Comparison of ENCODE assay signal across 18 mouse cellular contexts in the genomic region with DNA sequence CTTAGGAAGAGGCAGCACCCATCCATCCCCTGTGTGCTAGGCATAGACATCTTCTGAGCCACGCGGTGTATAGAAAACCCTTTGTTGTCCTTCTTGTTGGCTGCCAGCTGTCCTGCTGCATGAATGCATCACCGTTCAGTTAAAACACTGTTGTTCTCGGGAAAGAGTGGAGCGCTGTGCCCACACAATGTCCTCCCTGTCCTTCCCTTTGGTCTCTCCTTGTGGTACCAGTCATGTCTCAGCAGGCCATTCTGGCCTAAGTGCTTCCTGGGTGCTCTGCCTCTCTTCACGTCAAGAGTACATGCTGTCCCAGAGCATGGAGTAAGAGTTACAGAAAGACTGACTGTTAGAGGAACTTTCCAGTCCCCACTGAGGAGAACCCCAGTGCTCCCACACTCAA. TPM values are rescaled to one million over a fixed set of nuclear protein-coding genes. Genes with fewer than 3 reads are reported as not detected.
DNase-seq lines count a peak whose midpoint lies in the region; ATAC-seq and TF ChIP-seq lines count a peak whose summit lies in the region.
"Had no signal": no experiment of that assay in that cellular context is flagged by ENCODE, and none has a peak within 500 bp of the region (broad histone marks: within the 10 kb centered on the region; RNA-seq: fewer than 3 reads in every experiment).

No protein-coding gene starts in this region.

- H3K9ac ChIP-seq in heart, embryonic 12.5 days = no peak overlapping the region
- H3K9ac ChIP-seq in lung, postnatal 0 days (replicated peaks; ENCODE audit: low read depth) = no peak overlapping the region
- H3K9ac ChIP-seq: embryonic facial prominence, embryonic 13.5 days; neural tube, embryonic 15.5 days had no signal

- H3K4me3 ChIP-seq in heart, embryonic 12.5 days = no peak overlapping the region
- no peak overlapping the region for H3K4me3 ChIP-seq in lung, postnatal 0 days (ENCODE audit: low read depth, low read length)
- no peak overlapping the region for H3K4me3 ChIP-seq in cortical plate, adult 2 months (ENCODE audit: insufficient read depth, low read length)
- H3K4me3 ChIP-seq: embryonic facial prominence, embryonic 13.5 days; gastrocnemius, adult 2 months; neural tube, embryonic 15.5 days had no signal

- TF ChIP-seq CTCF in lung, postnatal 0 days (IDR thresholded peaks at IDR 0.05) = no peak
- no peak for TF ChIP-seq CTCF in cortical plate, adult 2 months (IDR thresholded peaks at IDR 0.05; ENCODE audit: extremely low read depth, insufficient read depth, low read length)

- TF ChIP-seq POLR2A in cortical plate, adult 2 months (IDR thresholded peaks at IDR 0.05; ENCODE audit: extremely low read depth, insufficient read depth, low read length) = 0 out of 2 replicates have a peak, but pooled peaks have one; percentile 20

- peak; percentile 31 for DNase-seq in heart, adult 11 months
- DNase-seq in lung, postnatal 0 days (ENCODE audit: low spot score) = no peak
- DNase-seq in lung, postnatal 4 days = no peak
- peak; percentile 83 for DNase-seq in layer of hippocampus, adult 9-11 months
- DNase-seq in cerebellum, adult 9-10 months = no peak
- no peak for DNase-seq in thymus, postnatal 14 days
- DNase-seq: B cell, adult 2 months; gastrocnemius, adult 2 months; heart, adult 18-20 months; heart, postnatal 10 days; lung, adult 2 months; thymus, adult 18-20 months had no signal

- H3K4me2 ChIP-seq in heart, embryonic 12.5 days = no peak overlapping the region
- H3K4me2 ChIP-seq in lung, postnatal 0 days (replicated peaks; ENCODE audit: low read depth, low read length) = no peak overlapping the region
- H3K4me2 ChIP-seq: embryonic facial prominence, embryonic 13.5 days; neural tube, embryonic 15.5 days had no signal

- no peaks in the 10 kb centered on the region for H3K9me3 ChIP-seq in heart, embryonic 12.5 days (replicated peaks)
- no peaks in the 10 kb centered on the region for H3K9me3 ChIP-seq in lung, postnatal 0 days (ENCODE audit: low read length)
- H3K9me3 ChIP-seq: embryonic facial prominence, embryonic 13.5 days; neural tube, embryonic 15.5 days had no signal

- ATAC-seq in heart, embryonic 12.5 days (ENCODE audit: insufficient number of reproducible peaks, low FRiP score) = no peak
- ATAC-seq in lung, postnatal 0 days = peak; percentile 70
- ATAC-seq: inflammation-experienced regulatory T-cells, adult 6 months had no signal

- no peaks in the 10 kb centered on the region for H3K36me3 ChIP-seq in heart, embryonic 12.5 days
- no peaks in the 10 kb centered on the region for H3K36me3 ChIP-seq in lung, postnatal 0 days (ENCODE audit: insufficient read depth, low read length)
- H3K36me3 ChIP-seq: embryonic facial prominence, embryonic 13.5 days; neural tube, embryonic 15.5 days had no signal

- peaks cover 15% of the 10 kb centered on the region for H3K4me1 ChIP-seq in heart, embryonic 12.5 days (replicated peaks)
- no peaks in the 10 kb centered on the region for H3K4me1 ChIP-seq in lung, postnatal 0 days (ENCODE audit: insufficient read depth, low read depth, low read length)
- peaks cover 6% of the 10 kb centered on the region; the same call in 1 of the 2 replicates for H3K4me1 ChIP-seq in cortical plate, adult 2 months (ENCODE audit: control insufficient read depth, insufficient read depth, low read length)

- WGBS in heart, embryonic 12.5 days = 81% methylated on average over 6 of the region's 6 CpGs
- WGBS in lung, postnatal 0 days = 65% methylated on average over 6 of the region's 6 CpGs

- no peak overlapping the region for H3K27ac ChIP-seq in heart, embryonic 12.5 days (ENCODE audit: poor library complexity, severe bottlenecking)
- H3K27ac ChIP-seq in lung, postnatal 0 days (ENCODE audit: low read length) = no peak overlapping the region
- no peak overlapping the region for H3K27ac ChIP-seq in cortical plate, adult 2 months (ENCODE audit: insufficient read depth, low read length)
- H3K27ac ChIP-seq: embryonic facial prominence, embryonic 13.5 days; gastrocnemius, adult 2 months; kidney, postnatal 0 days; neural tube, embryonic 15.5 days had no signal

- H3K27me3 ChIP-seq in heart, embryonic 12.5 days (replicated peaks) = no peaks in the 10 kb centered on the region
- no peaks in the 10 kb centered on the region for H3K27me3 ChIP-seq in lung, postnatal 0 days (replicated peaks; ENCODE audit: insufficient read depth, low read length)
- H3K27me3 ChIP-seq: neural tube, embryonic 15.5 days had no signal

- TF ChIP-seq EP300 in lung, postnatal 0 days (IDR thresholded peaks at IDR 0.05) = peak; percentile 39; the same call in 1 of the 2 replicates

RNA-seq across cellular contexts. Expression of a gene that starts 54.5 kb away (rescaled TPM):
- polyA plus RNA-seq in heart, embryonic 12.5 days (2016; fragmentation: Nextera tagmentation; extraction: Ambion mirVana) = 7.4 and 8.3 TPM in 2 replicates
- polyA plus RNA-seq in lung, postnatal 0 days (2015; fragmentation: Nextera tagmentation; extraction: Ambion mirVana) = 12.9 and 14.4 TPM in 2 replicates
- polyA plus RNA-seq in cortical plate, adult 2 months (2012; rRNA removed) = 86.5 and 91.4 TPM in 2 replicates

Comparison
In these comparisons a context has a peak if more than half of its experiments do, and no peak if none do; other contexts are left out.
1. DNase-seq: peak in heart, adult 11 months (single experiment) and layer of hippocampus, adult 9-11 months (single experiment); none in lung, postnatal 0 days (single experiment), lung, postnatal 4 days (0 of 2), cerebellum, adult 9-10 months (single experiment) and thymus, postnatal 14 days (single experiment).